Mouse (Mus musculus): ENCODE results near the gene Nr6a1. TPM values are rescaled to one million over a fixed set of nuclear protein-coding genes. Genes with fewer than 3 reads are reported as not detected.

Gene Nr6a1
- polyA plus RNA-seq, 1 experiment from 2014 or later = 3.3 TPM

- peak; percentile 31 for ATAC-seq (ENCODE audit: low read depth)
- Histone ChIP-seq H3K4me3 (ENCODE audit: low read depth, low read length) (0 out of 2 replicates have a peak overlapping the region, but pooled peaks have one; percentile 7), H3K9me3 (ENCODE audit: control insufficient read depth, low read length) (no peaks in the 10 kb centered on the region), H3K9ac (replicated peaks; ENCODE audit: low read depth, low read length) (no peak overlapping the region), H3K36me3 (ENCODE audit: control insufficient read depth, insufficient read depth, low read length) (no peaks in the 10 kb centered on the region), H3K27me3 (ENCODE audit: control insufficient read depth, insufficient read depth, low read length) (peaks cover 58% of the 10 kb centered on the region), H3K27ac (ENCODE audit: low read depth, low read length) (no peak overlapping the region), H3K4me1 (ENCODE audit: control insufficient read depth, insufficient read depth, low read length) (peaks cover 9% of the 10 kb centered on the region; the same call in 1 of the 2 replicates), H3K4me2 (ENCODE audit: low read depth, low read length) (peak overlapping the region; percentile 15; the same call in 1 of the 2 replicates)
- WGBS = under 1% methylated on average over 72 of the region's 75 CpGs
These were observed 216.9 kb downstream of the Nr6a1 start for GRCm38 (mm10) chr2:38710304-38711241.

DNA sequence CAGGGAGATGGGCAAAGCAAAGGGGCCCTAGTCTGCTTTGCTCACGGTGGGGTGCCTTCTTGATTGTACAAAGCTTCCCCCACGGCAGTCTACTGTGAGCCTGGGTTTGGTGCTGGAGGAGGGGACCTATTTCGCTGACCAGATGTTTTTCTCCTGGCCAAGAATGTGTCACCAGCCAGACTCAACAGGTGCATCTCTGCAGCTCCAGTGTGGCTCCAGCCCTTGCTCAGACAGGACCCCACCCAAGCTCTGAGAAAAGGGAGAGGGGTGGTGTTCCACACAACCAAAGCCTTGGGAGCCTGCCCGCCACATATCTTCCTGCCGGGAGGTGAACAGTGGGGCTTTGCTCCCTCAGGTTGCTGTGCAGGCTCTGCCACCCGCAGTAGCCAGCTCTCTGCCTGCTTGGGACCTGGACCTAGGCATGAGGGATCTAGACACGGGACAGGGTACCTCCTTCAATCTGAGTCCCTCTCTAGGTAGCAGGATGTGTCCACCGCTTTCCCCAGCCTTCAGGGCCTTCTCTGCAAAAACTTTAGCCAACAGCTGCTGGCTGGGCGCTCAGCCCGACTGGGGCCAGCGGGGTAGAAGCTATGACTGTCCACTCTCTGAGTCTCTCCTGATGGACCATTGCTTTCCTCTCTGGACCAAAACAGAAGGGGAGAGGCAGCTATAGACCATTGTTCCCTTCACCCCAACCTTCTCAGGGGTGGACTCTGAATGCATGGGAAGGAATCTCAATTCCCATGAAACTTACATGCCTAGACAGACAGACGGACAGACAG is 218.4 kb downstream of the Nr6a1 start:
- no peak overlapping the region for H3K27ac ChIP-seq (ENCODE audit: low read depth, low read length)
- H3K36me3 ChIP-seq (ENCODE audit: control insufficient read depth, insufficient read depth, low read length) = no peaks in the 10 kb centered on the region
- no peak overlapping the region for H3K4me2 ChIP-seq (ENCODE audit: low read depth, low read length)
- H3K9ac ChIP-seq (replicated peaks; ENCODE audit: low read depth, low read length) = no peak overlapping the region
- H3K4me1 ChIP-seq (ENCODE audit: control insufficient read depth, insufficient read depth, low read length) = peaks cover 9% of the 10 kb centered on the region; the same call in 1 of the 2 replicates
- no peak for ATAC-seq (ENCODE audit: low read depth)
- H3K4me3 ChIP-seq (ENCODE audit: low read depth, low read length) = no peak overlapping the region
- 23% methylated on average over 12 of the region's 12 CpGs for WGBS
- H3K9me3 ChIP-seq (ENCODE audit: control insufficient read depth, low read length) = no peaks in the 10 kb centered on the region
- peaks cover 58% of the 10 kb centered on the region for H3K27me3 ChIP-seq (ENCODE audit: control insufficient read depth, insufficient read depth, low read length)

DNA sequence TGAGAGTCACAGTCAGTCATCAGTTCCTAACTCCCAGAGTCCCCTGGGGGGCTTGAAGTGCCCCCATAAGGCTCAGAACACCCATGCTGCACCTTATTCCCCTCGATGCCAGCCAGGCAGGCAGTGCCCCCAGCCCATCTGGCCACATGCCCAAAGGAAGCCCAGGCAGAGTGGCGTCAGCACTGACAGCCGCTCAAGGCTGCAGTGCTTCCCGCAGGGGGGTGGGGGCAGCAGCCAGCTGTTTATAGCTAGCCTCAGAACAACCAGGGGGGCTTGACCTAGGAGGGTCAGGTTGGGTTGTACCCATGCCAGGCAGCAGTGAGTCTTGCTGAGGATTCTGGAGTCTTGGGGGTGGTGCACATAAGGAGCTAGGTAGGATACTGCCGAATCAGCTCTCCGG is 220.8 kb downstream of the Nr6a1 start:
- no peak for ATAC-seq (ENCODE audit: low read depth)
- Histone ChIP-seq H3K4me3 (ENCODE audit: low read depth, low read length) (no peak overlapping the region), H3K36me3 (ENCODE audit: control insufficient read depth, insufficient read depth, low read length) (no peaks in the 10 kb centered on the region), H3K9ac (replicated peaks; ENCODE audit: low read depth, low read length) (no peak overlapping the region), H3K4me1 (ENCODE audit: control insufficient read depth, insufficient read depth, low read length) (peaks cover 6% of the 10 kb centered on the region; the same call in 1 of the 2 replicates), H3K9me3 (ENCODE audit: control insufficient read depth, low read length) (no peaks in the 10 kb centered on the region), H3K27ac (ENCODE audit: low read depth, low read length) (no peak overlapping the region), H3K4me2 (ENCODE audit: low read depth, low read length) (no peak overlapping the region), H3K27me3 (ENCODE audit: control insufficient read depth, insufficient read depth, low read length) (peaks cover 42% of the 10 kb centered on the region)
- 39% methylated on average over 6 of the region's 6 CpGs for WGBS

GRCm38 (mm10) chr2:38705036-38705435 is 222.5 kb downstream of the Nr6a1 start:
- Histone ChIP-seq H3K9me3 (ENCODE audit: control insufficient read depth, low read length) (no peaks in the 10 kb centered on the region), H3K36me3 (ENCODE audit: control insufficient read depth, insufficient read depth, low read length) (no peaks in the 10 kb centered on the region), H3K27ac (ENCODE audit: low read depth, low read length) (no peak overlapping the region), H3K4me1 (ENCODE audit: control insufficient read depth, insufficient read depth, low read length) (no peaks in the 10 kb centered on the region), H3K4me2 (ENCODE audit: low read depth, low read length) (no peak overlapping the region), H3K4me3 (ENCODE audit: low read depth, low read length) (no peak overlapping the region), H3K27me3 (ENCODE audit: control insufficient read depth, insufficient read depth, low read length) (peaks cover 40% of the 10 kb centered on the region), H3K9ac (replicated peaks; ENCODE audit: low read depth, low read length) (no peak overlapping the region)
- 59% methylated on average over 4 of the region's 4 CpGs for WGBS
- no peak for ATAC-seq (ENCODE audit: low read depth)

GRCm38 (mm10) chr2:38704336-38704735 is 223.2 kb downstream of the Nr6a1 start:
- H3K4me2 ChIP-seq (ENCODE audit: low read depth, low read length) = no peak overlapping the region
- no peaks in the 10 kb centered on the region for H3K36me3 ChIP-seq (ENCODE audit: control insufficient read depth, insufficient read depth, low read length)
- WGBS = 82% methylated on average over 9 of the region's 9 CpGs
- H3K9me3 ChIP-seq (ENCODE audit: control insufficient read depth, low read length) = no peaks in the 10 kb centered on the region
- peaks cover 33% of the 10 kb centered on the region for H3K27me3 ChIP-seq (ENCODE audit: control insufficient read depth, insufficient read depth, low read length)
- no peak for ATAC-seq (ENCODE audit: low read depth)
- no peak overlapping the region for H3K27ac ChIP-seq (ENCODE audit: low read depth, low read length)
- H3K4me3 ChIP-seq (ENCODE audit: low read depth, low read length) = no peak overlapping the region
- H3K9ac ChIP-seq (replicated peaks; ENCODE audit: low read depth, low read length) = no peak overlapping the region
- no peaks in the 10 kb centered on the region for H3K4me1 ChIP-seq (ENCODE audit: control insufficient read depth, insufficient read depth, low read length)

DNA sequence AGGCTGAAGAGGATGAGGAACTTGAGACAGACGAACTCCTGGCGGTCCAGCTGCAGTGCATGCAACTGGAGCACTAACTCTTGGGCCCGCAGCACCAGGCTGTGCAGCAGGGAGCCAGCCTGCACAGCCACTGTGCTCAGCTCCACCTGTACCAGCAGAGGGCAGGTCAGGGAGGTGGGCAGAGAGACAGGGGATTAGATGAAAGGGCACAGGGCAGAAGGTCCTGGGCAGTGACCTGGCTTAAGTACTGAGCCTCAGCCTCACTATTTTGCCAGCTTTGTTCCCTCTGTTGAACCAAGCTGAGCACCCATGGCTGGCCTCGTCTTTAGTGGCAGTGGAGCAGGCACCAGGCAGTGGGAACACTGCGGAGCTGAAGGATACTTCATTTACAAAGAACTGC is 227.3 kb downstream of the Nr6a1 start:
- Histone ChIP-seq H3K9me3 (ENCODE audit: control insufficient read depth, low read length) (no peaks in the 10 kb centered on the region), H3K9ac (replicated peaks; ENCODE audit: low read depth, low read length) (no peak overlapping the region), H3K4me3 (ENCODE audit: low read depth, low read length) (no peak overlapping the region), H3K4me1 (ENCODE audit: control insufficient read depth, insufficient read depth, low read length) (peaks cover 3% of the 10 kb centered on the region; the same call in 1 of the 2 replicates), H3K4me2 (ENCODE audit: low read depth, low read length) (no peak overlapping the region), H3K27ac (ENCODE audit: low read depth, low read length) (no peak overlapping the region), H3K27me3 (ENCODE audit: control insufficient read depth, insufficient read depth, low read length) (no peaks in the 10 kb centered on the region), H3K36me3 (ENCODE audit: control insufficient read depth, insufficient read depth, low read length) (no peaks in the 10 kb centered on the region)
- 76% methylated on average over 5 of the region's 5 CpGs for WGBS
- ATAC-seq (ENCODE audit: low read depth) = no peak

DNA sequence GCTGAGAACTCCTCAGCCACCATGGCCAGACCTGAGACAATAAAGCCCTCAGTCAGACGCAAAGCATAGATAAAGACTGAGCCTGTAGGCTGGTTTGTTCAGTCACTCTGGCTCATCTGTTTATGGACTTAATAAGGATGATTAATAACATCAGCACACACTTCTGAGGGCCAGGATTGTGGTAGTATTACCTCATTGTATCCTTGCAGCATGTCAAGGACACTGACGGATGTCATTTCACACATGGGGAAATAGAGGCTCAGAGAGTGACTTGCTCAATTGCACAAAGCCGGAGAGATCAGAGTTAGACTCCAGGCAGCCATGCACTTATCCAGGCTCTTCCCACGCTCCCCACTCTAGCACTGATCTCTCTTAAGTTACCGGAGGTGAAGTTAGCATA is 228.9 kb downstream of the Nr6a1 start:
- WGBS = 92% methylated on average over 5 of the region's 5 CpGs
- H3K4me3 ChIP-seq (ENCODE audit: low read depth, low read length) = no peak overlapping the region
- no peak overlapping the region for H3K4me2 ChIP-seq (ENCODE audit: low read depth, low read length)
- peaks cover 3% of the 10 kb centered on the region; the same call in 1 of the 2 replicates for H3K4me1 ChIP-seq (ENCODE audit: control insufficient read depth, insufficient read depth, low read length)
- no peaks in the 10 kb centered on the region for H3K9me3 ChIP-seq (ENCODE audit: control insufficient read depth, low read length)
- H3K27me3 ChIP-seq (ENCODE audit: control insufficient read depth, insufficient read depth, low read length) = no peaks in the 10 kb centered on the region
- ATAC-seq (ENCODE audit: low read depth) = no peak
- H3K27ac ChIP-seq (ENCODE audit: low read depth, low read length) = no peak overlapping the region
- H3K36me3 ChIP-seq (ENCODE audit: control insufficient read depth, insufficient read depth, low read length) = no peaks in the 10 kb centered on the region
- no peak overlapping the region for H3K9ac ChIP-seq (replicated peaks; ENCODE audit: low read depth, low read length)

DNA sequence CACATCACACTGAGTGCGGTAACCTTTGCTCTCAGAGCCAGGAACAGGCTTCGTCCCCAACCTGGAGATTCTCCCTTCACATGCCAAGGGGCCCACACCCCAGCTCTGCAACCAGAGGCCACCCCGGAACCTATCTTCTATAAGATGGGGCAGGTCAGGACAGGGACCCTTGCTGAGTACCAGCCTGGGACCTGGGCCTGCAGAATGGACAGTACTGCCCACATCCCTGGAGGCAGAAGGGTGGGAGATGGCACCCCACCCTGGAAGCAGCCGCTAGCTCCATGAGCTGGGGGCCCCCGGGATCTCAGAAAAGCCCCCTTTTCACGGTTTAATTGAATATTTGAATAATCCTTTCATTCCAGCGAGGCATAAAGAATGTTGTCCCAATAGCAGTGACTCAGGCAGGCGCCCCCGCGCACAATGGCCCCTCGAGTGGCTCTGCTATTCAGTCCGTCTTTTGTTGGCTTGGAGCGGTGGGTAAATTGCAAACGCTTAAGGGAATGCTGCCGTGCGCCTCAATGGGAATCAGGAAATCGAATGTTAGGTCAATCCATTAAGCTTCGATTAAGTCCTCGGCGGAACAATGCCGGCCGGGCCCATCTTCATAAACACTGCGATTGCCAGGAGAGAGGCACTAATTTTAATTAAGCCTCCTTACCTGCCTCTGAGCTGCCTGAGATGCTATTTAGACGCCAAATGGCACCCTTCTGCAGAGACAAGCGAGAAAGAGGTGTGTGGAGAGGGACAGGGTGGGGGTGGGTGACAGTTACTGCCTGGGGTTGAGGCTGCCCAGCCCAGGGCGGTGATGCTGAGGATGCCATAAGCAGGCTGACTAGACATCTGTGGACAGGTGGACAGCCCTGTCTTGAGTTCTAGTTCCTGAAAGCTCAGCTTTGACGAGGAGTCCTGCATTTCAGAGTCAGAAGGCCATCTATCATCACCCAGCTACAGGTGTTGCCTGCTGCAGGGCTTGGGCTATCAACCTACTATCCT is 230.1 kb downstream of the Nr6a1 start:
- ATAC-seq (ENCODE audit: low read depth) = no peak
- WGBS = 20% methylated on average over 27 of the region's 27 CpGs
- H3K27me3 ChIP-seq (ENCODE audit: control insufficient read depth, insufficient read depth, low read length) = no peaks in the 10 kb centered on the region

More for the DNA sequence above, 230.1 kb downstream of the Nr6a1 start:
- H3K27ac ChIP-seq (ENCODE audit: low read depth, low read length) = no peak overlapping the region
- H3K4me3 ChIP-seq (ENCODE audit: low read depth, low read length) = no peak overlapping the region
- no peak overlapping the region; the same call in 1 of the 2 replicates for H3K9ac ChIP-seq (replicated peaks; ENCODE audit: low read depth, low read length)
- no peaks in the 10 kb centered on the region for H3K36me3 ChIP-seq (ENCODE audit: control insufficient read depth, insufficient read depth, low read length)
- H3K9me3 ChIP-seq (ENCODE audit: control insufficient read depth, low read length) = no peaks in the 10 kb centered on the region
- peaks cover 3% of the 10 kb centered on the region; the same call in 1 of the 2 replicates for H3K4me1 ChIP-seq (ENCODE audit: control insufficient read depth, insufficient read depth, low read length)
- H3K4me2 ChIP-seq (ENCODE audit: low read depth, low read length) = no peak overlapping the region
